Mouse (Mus musculus) cerebellum, postnatal 25 days (tissue): ENCODE measurements around the gene Agpat3.

Experiments used
- DNase-seq, 2 experiments: peaks; one replicate each; pipeline ENCODE4 v3.0.0; 2021; ENCODE audit warnings: mixed read lengths in 2 of 2

Gene Agpat3

GRCm38 (mm10) chr10:78322806-78323205 lies 29.5 kb downstream of the Agpat3 start:
- peak in 1 of 2 experiments; percentile 67 for DNase-seq

GRCm38 (mm10) chr10:78321133-78321757 lies 31.0 kb downstream of the Agpat3 start:
- DNase-seq, result no peak

- peak; percentile 82 for DNase-seq
Observed at GRCm38 (mm10) chr10:78320526-78320925, 31.8 kb downstream of the Agpat3 start.

GRCm38 (mm10) chr10:78319940-78320339 lies 32.3 kb downstream of the Agpat3 start:
- peak; percentile 45 to 60 for DNase-seq

DNA sequence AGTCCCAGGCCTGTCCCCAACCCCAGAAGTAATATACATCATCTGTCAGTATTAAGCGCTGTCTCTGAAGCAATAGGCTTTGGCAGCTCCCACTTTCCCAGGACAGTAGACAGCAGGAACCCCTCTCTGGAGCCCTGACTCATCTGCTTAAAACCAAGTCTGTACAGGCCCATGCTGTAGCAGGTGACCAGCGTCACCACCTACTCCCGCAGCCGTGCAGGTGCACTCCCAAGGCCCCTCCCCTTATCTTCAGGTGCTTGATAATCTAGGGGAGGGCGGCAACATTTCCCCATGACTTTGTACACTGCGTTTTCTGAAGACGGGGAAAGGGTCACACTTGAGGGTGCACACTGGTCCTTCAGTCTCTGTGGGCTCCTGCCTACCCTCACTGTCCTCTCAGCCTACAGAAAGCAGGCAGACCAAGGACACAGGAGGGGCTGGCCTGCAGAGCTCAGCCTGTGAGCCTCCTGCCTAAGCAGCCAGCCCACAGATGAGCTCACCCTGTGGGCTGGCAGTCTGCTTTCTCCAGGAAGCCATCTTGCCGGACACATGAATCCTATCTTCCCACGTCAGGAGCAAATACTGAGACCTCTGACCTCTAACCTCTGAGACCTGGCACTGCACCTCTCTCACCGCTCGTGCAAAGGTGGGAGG lies 34.9 kb downstream of the Agpat3 start:
- no peak for DNase-seq

DNA sequence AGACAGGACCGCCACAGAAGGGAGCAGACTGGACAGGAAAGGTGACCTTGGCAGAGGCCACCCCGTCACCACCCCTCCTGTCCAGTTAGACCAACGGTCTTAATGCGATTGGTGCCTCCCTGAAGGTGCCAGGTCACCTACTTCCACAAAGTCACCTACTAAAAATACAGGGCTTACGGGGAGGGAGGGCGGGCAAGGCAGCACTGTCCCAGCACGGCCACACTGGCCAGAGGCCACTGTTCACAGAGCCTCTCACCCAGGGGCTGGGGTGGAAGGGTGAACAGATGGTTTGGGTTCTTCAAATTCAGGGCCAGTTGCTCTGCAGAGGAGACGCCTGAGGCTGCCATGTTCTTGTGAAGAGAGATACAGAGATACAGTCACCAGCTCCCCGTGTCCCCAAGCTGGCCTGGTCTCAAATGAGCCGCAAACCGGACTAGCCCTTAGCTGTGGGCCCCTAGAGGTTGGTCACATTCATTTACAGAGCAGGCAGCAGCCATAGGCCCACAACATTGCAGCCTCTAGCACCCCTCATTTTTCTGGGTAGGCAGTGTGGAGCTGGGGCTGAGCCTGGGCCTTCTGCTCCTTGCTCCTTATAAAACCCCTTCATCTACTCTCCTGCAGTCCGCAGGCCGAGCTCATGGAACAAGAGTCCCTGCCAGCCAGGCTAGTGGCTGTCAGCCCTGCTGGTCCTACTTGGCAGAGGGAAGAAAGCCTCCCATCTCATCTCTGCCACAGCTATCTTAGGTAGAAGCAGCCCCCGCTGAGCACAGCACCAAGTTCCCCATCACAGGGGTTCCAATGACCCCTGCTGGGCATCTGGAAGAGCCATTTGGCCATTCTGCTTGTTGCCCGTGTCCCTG lies 35.8 kb downstream of the Agpat3 start:
- DNase-seq, result peak; percentile 68 to 69

GRCm38 (mm10) chr10:78315145-78315544 lies 37.1 kb downstream of the Agpat3 start:
- DNase-seq, result no peak

GRCm38 (mm10) chr10:78311886-78312635 lies 40.2 kb downstream of the Agpat3 start:
- DNase-seq, result no peak

DNA sequence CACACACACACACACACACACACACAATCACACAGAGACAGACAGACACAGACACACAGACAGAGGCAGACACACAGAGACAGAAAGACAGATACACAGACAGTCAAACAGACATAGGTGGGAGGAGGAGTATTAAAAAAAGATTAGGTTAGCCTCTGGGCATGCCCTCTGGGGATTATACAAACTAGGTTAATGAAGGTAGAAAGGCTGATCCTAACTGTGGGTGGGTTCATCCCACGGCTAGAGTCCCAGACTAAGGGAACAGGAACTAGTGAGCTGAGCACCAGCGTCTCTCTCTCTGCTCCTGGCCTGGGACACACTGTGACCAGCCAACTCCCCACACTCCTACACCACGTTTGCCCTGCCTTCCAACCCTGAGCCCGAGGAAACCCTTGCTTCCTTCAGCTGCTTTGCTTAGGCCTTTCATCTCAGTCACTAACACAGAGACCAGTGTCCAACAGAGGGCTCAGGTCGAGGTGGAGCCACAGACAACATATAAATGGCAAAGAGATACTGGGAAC lies 41.5 kb downstream of the Agpat3 start:
- no peak for DNase-seq

GRCm38 (mm10) chr10:78308617-78309016 lies 43.7 kb downstream of the Agpat3 start:
- no peak for DNase-seq

- DNase-seq, result no peak
Observed at GRCm38 (mm10) chr10:78307391-78307790, 44.9 kb downstream of the Agpat3 start.

DNA sequence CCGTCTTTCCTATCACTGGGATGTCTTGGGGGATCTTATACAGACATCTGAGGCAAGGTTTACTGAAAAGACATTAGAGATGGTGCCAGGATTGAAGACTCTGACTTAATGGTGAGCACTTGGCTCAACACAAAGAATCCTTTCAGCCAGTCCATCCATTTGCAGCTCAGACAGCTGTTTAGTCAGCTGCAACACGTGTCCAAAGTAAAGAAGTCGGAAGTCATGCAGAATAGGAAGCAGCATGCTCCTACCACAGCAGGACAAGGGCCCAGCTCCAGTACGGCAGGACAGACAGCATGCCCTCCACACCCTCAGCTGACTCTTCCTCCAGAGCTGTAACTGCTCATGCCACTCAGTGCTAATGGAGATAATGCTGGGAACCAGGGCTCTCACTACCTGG lies 46.3 kb downstream of the Agpat3 start:
- DNase-seq, result no peak

DNA sequence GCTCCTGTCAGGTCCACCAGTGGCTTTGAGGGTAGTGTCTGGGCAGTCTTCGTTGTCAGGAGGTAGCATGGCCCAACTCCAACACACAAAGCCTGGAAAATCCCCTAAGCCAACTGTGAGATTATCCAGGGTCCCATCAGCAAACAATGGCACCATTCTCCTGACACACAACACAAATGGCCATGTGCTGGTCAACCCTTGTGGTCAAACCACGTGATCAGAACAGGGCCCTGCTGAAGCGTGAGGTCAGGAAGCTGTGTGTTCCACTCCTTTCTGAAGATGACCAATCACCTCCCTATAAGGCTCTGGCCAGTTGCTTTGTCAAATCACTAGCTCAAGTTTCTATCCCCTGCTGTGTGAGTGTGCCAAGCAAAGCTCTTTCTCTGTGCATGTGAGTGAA lies 47.3 kb downstream of the Agpat3 start:
- no peak for DNase-seq

GRCm38 (mm10) chr10:78303675-78304074 lies 48.6 kb downstream of the Agpat3 start:
- no peak for DNase-seq

- no peak for DNase-seq
Observed at GRCm38 (mm10) chr10:78300061-78300460, 52.2 kb downstream of the Agpat3 start.

DNA sequence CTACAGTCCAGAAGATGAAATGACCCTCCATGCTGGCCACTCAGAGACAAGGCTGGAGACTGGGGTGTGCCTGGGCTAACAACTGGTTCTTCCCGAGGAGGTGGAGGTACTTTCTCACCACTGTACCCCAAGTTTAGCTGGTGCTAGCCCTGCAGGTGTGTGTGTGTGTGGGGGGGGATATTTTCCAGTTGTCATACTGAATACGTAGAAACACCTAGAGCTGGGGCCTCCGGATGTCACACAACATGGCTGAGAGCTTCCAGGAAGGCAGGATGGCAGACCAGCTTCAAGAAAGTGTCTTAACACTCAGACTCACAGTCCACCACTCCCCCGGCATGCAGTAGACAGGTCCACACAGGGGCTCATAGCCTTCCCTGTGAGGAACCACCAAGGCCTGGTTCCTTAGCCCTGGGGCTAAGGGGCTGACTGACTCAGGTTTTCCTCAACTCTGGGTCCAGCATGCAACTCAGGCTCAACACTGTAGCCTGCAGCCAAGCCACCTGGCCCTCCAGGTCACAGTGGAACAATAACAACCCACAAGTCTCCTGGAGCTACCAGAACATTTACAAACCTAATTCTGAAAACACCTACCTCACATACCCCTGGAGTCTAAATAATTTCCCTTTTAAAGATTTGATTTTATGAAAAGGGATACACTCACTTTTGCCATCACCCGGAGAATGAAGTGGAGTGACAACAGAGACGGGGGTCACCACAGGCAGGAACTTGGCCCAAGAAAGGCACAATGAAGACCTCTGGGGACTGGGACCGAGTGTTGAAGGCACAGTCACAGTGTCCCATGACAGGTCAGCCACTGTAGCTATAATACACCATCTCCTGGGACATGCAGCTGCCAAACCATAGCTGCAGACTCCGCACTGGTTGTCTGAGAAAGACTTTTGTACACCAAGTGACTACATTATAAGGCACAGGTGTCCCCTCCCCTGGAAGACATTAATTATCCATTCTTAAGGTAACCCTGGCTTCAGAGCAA lies 53.3 kb downstream of the Agpat3 start:
- no peak for DNase-seq

GRCm38 (mm10) chr10:78297576-78298484 lies 54.5 kb downstream of the Agpat3 start:
- peak; percentile 77 to 80 for DNase-seq

DNA sequence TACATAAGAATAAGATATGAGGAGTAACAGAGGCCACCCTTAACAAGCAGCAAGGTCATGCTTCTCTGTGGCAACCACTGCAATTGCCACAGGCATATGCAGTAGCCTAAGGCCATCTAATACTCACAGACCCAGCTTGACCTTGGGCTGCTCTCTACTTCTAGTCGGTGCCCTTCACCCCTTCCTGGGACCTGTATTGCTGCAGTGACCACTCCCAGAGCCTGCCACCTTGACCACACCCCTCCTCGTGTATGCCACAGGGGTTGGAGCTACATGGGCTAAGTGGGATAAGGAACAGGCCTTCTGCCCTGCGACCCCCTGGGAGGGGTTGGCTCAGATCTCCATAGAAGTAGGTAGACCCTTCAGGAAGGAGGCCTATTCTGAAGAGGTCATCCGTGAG lies 55.3 kb downstream of the Agpat3 start:
- no peak for DNase-seq

- no peak for DNase-seq
Observed at GRCm38 (mm10) chr10:78296371-78296770, 55.9 kb downstream of the Agpat3 start.

DNA sequence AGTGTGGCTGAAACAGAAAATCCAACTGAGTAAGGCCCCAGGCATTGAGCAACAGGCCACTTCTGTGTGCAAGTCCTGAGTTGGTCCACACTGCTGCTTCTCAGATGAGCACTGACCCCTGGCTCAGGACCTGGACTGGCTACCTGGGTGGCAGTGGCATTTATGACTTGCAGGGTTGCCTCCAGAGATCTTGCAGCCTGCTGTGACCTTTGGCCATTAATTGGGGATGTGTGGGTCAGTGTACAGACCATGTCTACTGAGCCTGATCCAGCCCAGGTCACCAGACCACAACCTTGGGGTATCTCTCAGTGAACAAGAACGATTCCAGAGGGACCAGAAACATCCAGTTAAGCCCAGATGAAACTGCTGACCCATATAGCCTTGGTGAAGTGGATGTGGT lies 58.7 kb downstream of the Agpat3 start:
- DNase-seq, result no peak
